Mouse (Mus musculus): ENCODE results near the gene Zfp335. TPM values are rescaled to one million over a fixed set of nuclear protein-coding genes. Genes with fewer than 3 reads are reported as not detected.

The Zfp335 gene
- polyA plus RNA-seq, 1 experiment, result 43.2 TPM

GRCm38 (mm10) chr2:164907511-164907910 is 4.0 kb downstream of the Zfp335 start:
- DNase-seq (ENCODE audit: low read depth), result no peak
- TF ChIP-seq CTCF (IDR thresholded peaks at IDR 0.05; ENCODE audit: borderline replicate concordance, extremely low read depth, insufficient read depth, insufficient read length) (no peak), POLR2A (IDR thresholded peaks at IDR 0.05; ENCODE audit: borderline replicate concordance, extremely low read depth, insufficient read depth, insufficient read length, poor library complexity, severe bottlenecking) (no peak)

DNA sequence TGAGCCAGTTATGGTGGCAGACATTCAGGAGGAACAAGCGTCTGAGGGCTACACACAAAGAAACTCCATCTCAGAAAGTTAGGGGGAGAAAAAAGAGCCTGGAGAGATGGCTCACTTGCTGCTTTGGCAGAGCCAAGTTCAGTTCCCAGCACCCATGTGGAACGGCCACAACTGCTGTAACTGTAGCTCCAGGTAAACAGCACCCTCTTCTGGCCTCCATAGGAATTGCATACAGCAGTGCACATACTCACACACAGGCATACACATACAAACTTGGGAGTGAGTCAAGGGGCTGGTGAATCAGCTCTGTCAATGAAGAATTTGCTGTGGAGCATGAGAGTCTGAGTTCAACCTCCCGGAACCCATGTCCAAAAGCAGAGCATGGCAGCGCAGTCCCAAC is 5.5 kb downstream of the Zfp335 start:
- TF ChIP-seq POLR2A (IDR thresholded peaks at IDR 0.05; ENCODE audit: borderline replicate concordance, extremely low read depth, insufficient read depth, insufficient read length, poor library complexity, severe bottlenecking) (no peak), CTCF (IDR thresholded peaks at IDR 0.05; ENCODE audit: borderline replicate concordance, extremely low read depth, insufficient read depth, insufficient read length) (peak; percentile 39; the same call in 1 of the 2 replicates)
- no peak for DNase-seq (ENCODE audit: low read depth)

DNA sequence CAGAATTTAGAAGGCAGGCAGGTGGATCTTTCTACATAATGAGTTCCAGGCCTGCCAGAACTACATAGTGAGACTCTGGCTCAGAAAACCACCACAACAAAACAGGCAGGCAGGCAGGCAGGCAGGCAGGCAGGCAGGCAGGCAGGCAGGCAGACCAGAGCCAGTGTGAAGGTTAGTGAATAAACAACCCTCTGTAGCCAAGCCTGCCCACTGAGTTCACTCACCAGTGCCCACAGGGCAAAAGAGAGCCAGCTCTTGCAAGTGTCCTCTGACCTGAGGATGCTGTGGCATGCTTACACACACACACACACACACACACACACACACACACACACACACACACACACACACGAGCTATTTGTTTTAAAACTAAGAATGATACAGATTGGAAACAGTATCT is 8.1 kb downstream of the Zfp335 start:
- TF ChIP-seq CTCF (IDR thresholded peaks at IDR 0.05; ENCODE audit: borderline replicate concordance, extremely low read depth, insufficient read depth, insufficient read length), result no peak
- TF ChIP-seq POLR2A (IDR thresholded peaks at IDR 0.05; ENCODE audit: borderline replicate concordance, extremely low read depth, insufficient read depth, insufficient read length, poor library complexity, severe bottlenecking), result no peak

GRCm38 (mm10) chr2:164901380-164901779 is 10.2 kb downstream of the Zfp335 start:
- no peak for DNase-seq (ENCODE audit: low read depth)
- no peak for TF ChIP-seq CTCF (IDR thresholded peaks at IDR 0.05; ENCODE audit: borderline replicate concordance, extremely low read depth, insufficient read depth, insufficient read length)

More for the DNA sequence above, 8.1 kb downstream of the Zfp335 start:
- DNase-seq (ENCODE audit: low read depth), result no peak

GRCm38 (mm10) chr2:164899723-164900459 is 11.7 kb downstream of the Zfp335 start:
- TF ChIP-seq CTCF (IDR thresholded peaks at IDR 0.05; ENCODE audit: borderline replicate concordance, extremely low read depth, insufficient read depth, insufficient read length) (no peak), POLR2A (IDR thresholded peaks at IDR 0.05; ENCODE audit: borderline replicate concordance, extremely low read depth, insufficient read depth, insufficient read length, poor library complexity, severe bottlenecking) (no peak)

DNA sequence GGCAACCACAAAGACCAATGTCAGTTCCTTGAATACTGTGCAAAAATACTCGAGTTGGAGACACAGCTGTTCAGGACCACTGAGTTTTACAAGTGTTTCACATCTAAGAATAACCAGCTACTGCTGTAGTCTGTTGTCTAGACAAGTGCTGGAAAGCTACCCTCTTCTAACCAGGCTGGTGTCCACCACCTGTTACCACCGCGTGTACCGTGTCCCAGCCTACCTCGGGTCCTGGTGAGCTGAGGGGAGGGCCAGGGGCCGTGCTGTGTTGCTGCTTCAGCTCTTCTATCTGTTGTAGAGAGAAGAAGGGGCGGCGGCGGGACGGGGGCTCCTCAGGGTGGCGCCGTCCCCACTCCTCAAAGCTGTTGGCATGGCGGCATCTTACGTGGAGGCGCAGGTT is 12.5 kb downstream of the Zfp335 start:
- TF ChIP-seq POLR2A (IDR thresholded peaks at IDR 0.05; ENCODE audit: borderline replicate concordance, extremely low read depth, insufficient read depth, insufficient read length, poor library complexity, severe bottlenecking), result no peak
- TF ChIP-seq CTCF (IDR thresholded peaks at IDR 0.05; ENCODE audit: borderline replicate concordance, extremely low read depth, insufficient read depth, insufficient read length), result no peak
- DNase-seq (ENCODE audit: low read depth), result no peak

More at GRCm38 (mm10) chr2:164899723-164900459, 11.7 kb downstream of the Zfp335 start:
- no peak for DNase-seq (ENCODE audit: low read depth)

DNA sequence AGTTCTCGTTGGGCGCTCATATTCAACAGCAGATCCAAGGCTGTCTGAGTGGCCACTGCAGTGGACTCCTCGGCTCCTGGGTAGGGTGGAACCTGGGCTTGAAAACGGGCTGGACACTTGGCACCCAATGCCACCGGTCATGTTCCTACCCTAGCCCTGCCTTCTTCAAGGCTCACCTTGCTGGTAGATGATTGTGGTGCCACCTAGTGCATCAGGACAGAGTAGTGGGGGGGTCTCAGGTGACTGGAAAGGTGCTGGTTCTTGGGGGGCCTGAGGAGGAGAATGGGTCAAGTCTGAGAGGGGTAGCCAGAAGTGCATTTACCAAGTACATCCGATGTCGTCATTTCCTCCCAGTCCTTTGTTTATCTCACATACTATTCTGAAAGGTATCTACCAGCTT is 13.5 kb downstream of the Zfp335 start:
- no peak for TF ChIP-seq POLR2A (IDR thresholded peaks at IDR 0.05; ENCODE audit: borderline replicate concordance, extremely low read depth, insufficient read depth, insufficient read length, poor library complexity, severe bottlenecking)
- TF ChIP-seq CTCF (IDR thresholded peaks at IDR 0.05; ENCODE audit: borderline replicate concordance, extremely low read depth, insufficient read depth, insufficient read length), result no peak

GRCm38 (mm10) chr2:164895885-164896284 is 15.7 kb downstream of the Zfp335 start:
- TF ChIP-seq POLR2A (IDR thresholded peaks at IDR 0.05; ENCODE audit: borderline replicate concordance, extremely low read depth, insufficient read depth, insufficient read length, poor library complexity, severe bottlenecking) (no peak), CTCF (IDR thresholded peaks at IDR 0.05; ENCODE audit: borderline replicate concordance, extremely low read depth, insufficient read depth, insufficient read length) (no peak)
- no peak for DNase-seq (ENCODE audit: low read depth)

More for the DNA sequence above, 13.5 kb downstream of the Zfp335 start:
- no peak for DNase-seq (ENCODE audit: low read depth)

- no peak for DNase-seq (ENCODE audit: low read depth)
- TF ChIP-seq POLR2A (IDR thresholded peaks at IDR 0.05; ENCODE audit: borderline replicate concordance, extremely low read depth, insufficient read depth, insufficient read length, poor library complexity, severe bottlenecking) (no peak), CTCF (IDR thresholded peaks at IDR 0.05; ENCODE audit: borderline replicate concordance, extremely low read depth, insufficient read depth, insufficient read length) (no peak)
These were observed 16.9 kb downstream of the Zfp335 start for GRCm38 (mm10) chr2:164894644-164895043.

DNA sequence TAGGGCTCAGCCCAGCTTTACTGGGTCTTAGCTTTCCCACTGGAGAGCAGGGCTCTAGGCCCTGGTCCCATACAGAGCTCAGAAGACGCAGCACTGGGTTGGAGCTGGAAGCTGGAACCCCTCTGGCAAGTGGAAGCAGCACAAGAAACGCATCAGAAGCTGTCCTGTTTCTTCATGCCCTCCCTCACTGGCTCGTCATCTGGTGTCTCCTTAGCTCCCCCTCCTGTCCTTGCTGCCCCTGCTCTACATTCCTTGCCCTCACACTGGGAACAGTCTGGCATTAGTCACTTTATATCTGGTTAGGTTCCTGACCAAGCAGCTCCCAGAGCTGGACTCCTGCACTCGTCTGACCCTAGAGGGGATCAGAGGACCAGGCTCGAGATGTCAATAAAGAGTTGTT is 17.5 kb downstream of the Zfp335 start:
- no peak for DNase-seq (ENCODE audit: low read depth)
- TF ChIP-seq POLR2A (IDR thresholded peaks at IDR 0.05; ENCODE audit: borderline replicate concordance, extremely low read depth, insufficient read depth, insufficient read length, poor library complexity, severe bottlenecking) (no peak), CTCF (IDR thresholded peaks at IDR 0.05; ENCODE audit: borderline replicate concordance, extremely low read depth, insufficient read depth, insufficient read length) (no peak)

GRCm38 (mm10) chr2:164892696-164893216 is 18.8 kb downstream of the Zfp335 start:
- TF ChIP-seq POLR2A (IDR thresholded peaks at IDR 0.05; ENCODE audit: borderline replicate concordance, extremely low read depth, insufficient read depth, insufficient read length, poor library complexity, severe bottlenecking) (no peak), CTCF (IDR thresholded peaks at IDR 0.05; ENCODE audit: borderline replicate concordance, extremely low read depth, insufficient read depth, insufficient read length) (no peak)
- DNase-seq (ENCODE audit: low read depth), result no peak

Measured in brain, embryonic 14.5 days (tissue).